Mouse (Mus musculus): ENCODE data around the gene 4930404H24Rik. TPM values are rescaled to one million over a fixed set of nuclear protein-coding genes. Genes with fewer than 3 reads are reported as not detected.

Gene 4930404H24Rik
- polyA plus RNA-seq, 1 experiment, result not detected

GRCm38 (mm10) chr2:153481108-153481860, 11.3 kb upstream of the 4930404H24Rik start:
- Histone ChIP-seq H3K4me3 (ENCODE audit: low read depth, low read length) (no peak overlapping the region), H3K27ac (ENCODE audit: insufficient read depth, low read depth, low read length) (no peak overlapping the region), H3K27me3 (ENCODE audit: control insufficient read depth, insufficient read depth, low read length) (no peaks in the 10 kb centered on the region), H3K4me1 (ENCODE audit: control insufficient read depth, insufficient read depth, insufficient read length, low read length) (peaks cover 3% of the 10 kb centered on the region), H3K36me3 (ENCODE audit: control insufficient read depth, insufficient read depth, low read length) (no peaks in the 10 kb centered on the region)
- no peak for TF ChIP-seq CTCF (IDR thresholded peaks at IDR 0.05; ENCODE audit: extremely low read depth, insufficient read length, insufficient replicate concordance, low read depth, low read length)
- TF ChIP-seq POLR2A (IDR thresholded peaks at IDR 0.05; ENCODE audit: low read depth, low read length), result no peak
- WGBS, result 74% methylated on average over 7 of the region's 7 CpGs

- Histone ChIP-seq H3K27ac (ENCODE audit: insufficient read depth, low read depth, low read length) (no peak overlapping the region), H3K4me1 (ENCODE audit: control insufficient read depth, insufficient read depth, insufficient read length, low read length) (peaks cover 3% of the 10 kb centered on the region), H3K4me3 (ENCODE audit: low read depth, low read length) (no peak overlapping the region), H3K36me3 (ENCODE audit: control insufficient read depth, insufficient read depth, low read length) (no peaks in the 10 kb centered on the region), H3K27me3 (ENCODE audit: control insufficient read depth, insufficient read depth, low read length) (no peaks in the 10 kb centered on the region)
- 49% methylated on average over 2 of the region's 2 CpGs for WGBS
- TF ChIP-seq POLR2A (IDR thresholded peaks at IDR 0.05; ENCODE audit: low read depth, low read length) (no peak), CTCF (IDR thresholded peaks at IDR 0.05; ENCODE audit: extremely low read depth, insufficient read length, insufficient replicate concordance, low read depth, low read length) (no peak)
These were observed 10.8 kb upstream of the 4930404H24Rik start for GRCm38 (mm10) chr2:153481861-153482120.

- TF ChIP-seq CTCF (IDR thresholded peaks at IDR 0.05; ENCODE audit: extremely low read depth, insufficient read length, insufficient replicate concordance, low read depth, low read length) (no peak), POLR2A (IDR thresholded peaks at IDR 0.05; ENCODE audit: low read depth, low read length) (no peak)
- H3K36me3 ChIP-seq (ENCODE audit: control insufficient read depth, insufficient read depth, low read length), result no peaks in the 10 kb centered on the region
- no peak overlapping the region for H3K4me3 ChIP-seq (ENCODE audit: low read depth, low read length)
- 30% methylated on average over 20 of the region's 20 CpGs for WGBS
- H3K27ac ChIP-seq (ENCODE audit: insufficient read depth, low read depth, low read length), result no peak overlapping the region
- H3K27me3 ChIP-seq (ENCODE audit: control insufficient read depth, insufficient read depth, low read length), result no peaks in the 10 kb centered on the region
- H3K4me1 ChIP-seq (ENCODE audit: control insufficient read depth, insufficient read depth, insufficient read length, low read length), result peaks cover 3% of the 10 kb centered on the region
These were observed 9.2 kb upstream of the 4930404H24Rik start for GRCm38 (mm10) chr2:153483118-153483983.

GRCm38 (mm10) chr2:153484071-153484470, 8.5 kb upstream of the 4930404H24Rik start:
- Histone ChIP-seq H3K4me3 (ENCODE audit: low read depth, low read length) (no peak overlapping the region), H3K27me3 (ENCODE audit: control insufficient read depth, insufficient read depth, low read length) (no peaks in the 10 kb centered on the region), H3K4me1 (ENCODE audit: control insufficient read depth, insufficient read depth, insufficient read length, low read length) (peaks cover 3% of the 10 kb centered on the region), H3K36me3 (ENCODE audit: control insufficient read depth, insufficient read depth, low read length) (no peaks in the 10 kb centered on the region), H3K27ac (ENCODE audit: insufficient read depth, low read depth, low read length) (no peak overlapping the region)
- TF ChIP-seq CTCF (IDR thresholded peaks at IDR 0.05; ENCODE audit: extremely low read depth, insufficient read length, insufficient replicate concordance, low read depth, low read length), result no peak
- 86% methylated on average over 4 of the region's 4 CpGs for WGBS

- Histone ChIP-seq H3K4me3 (ENCODE audit: low read depth, low read length) (no peak overlapping the region), H3K27me3 (ENCODE audit: control insufficient read depth, insufficient read depth, low read length) (no peaks in the 10 kb centered on the region), H3K36me3 (ENCODE audit: control insufficient read depth, insufficient read depth, low read length) (no peaks in the 10 kb centered on the region), H3K4me1 (ENCODE audit: control insufficient read depth, insufficient read depth, insufficient read length, low read length) (peaks cover 15% of the 10 kb centered on the region), H3K27ac (ENCODE audit: insufficient read depth, low read depth, low read length) (no peak overlapping the region)
- WGBS, result 93% methylated on average over 1 of the region's 1 CpGs
- TF ChIP-seq POLR2A (IDR thresholded peaks at IDR 0.05; ENCODE audit: low read depth, low read length) (no peak), CTCF (IDR thresholded peaks at IDR 0.05; ENCODE audit: extremely low read depth, insufficient read length, insufficient replicate concordance, low read depth, low read length) (no peak)
These were observed 2.5 kb upstream of the 4930404H24Rik start for GRCm38 (mm10) chr2:153490116-153490515.

- no peaks in the 10 kb centered on the region for H3K36me3 ChIP-seq (ENCODE audit: control insufficient read depth, insufficient read depth, low read length)
- H3K27me3 ChIP-seq (ENCODE audit: control insufficient read depth, insufficient read depth, low read length), result no peaks in the 10 kb centered on the region
- H3K4me1 ChIP-seq (ENCODE audit: control insufficient read depth, insufficient read depth, insufficient read length, low read length), result peaks cover 16% of the 10 kb centered on the region
- TF ChIP-seq POLR2A (IDR thresholded peaks at IDR 0.05; ENCODE audit: low read depth, low read length), result no peak
- no peak for TF ChIP-seq CTCF (IDR thresholded peaks at IDR 0.05; ENCODE audit: extremely low read depth, insufficient read length, insufficient replicate concordance, low read depth, low read length)
- H3K27ac ChIP-seq (ENCODE audit: insufficient read depth, low read depth, low read length), result no peak overlapping the region
- H3K4me3 ChIP-seq (ENCODE audit: low read depth, low read length), result no peak overlapping the region
- 78% methylated on average over 5 of the region's 5 CpGs for WGBS
These were observed 1.6 kb upstream of the 4930404H24Rik start for GRCm38 (mm10) chr2:153490940-153491339.

GRCm38 (mm10) chr2:153491512-153492178, 945 bp upstream of the 4930404H24Rik start:
- Histone ChIP-seq H3K36me3 (ENCODE audit: control insufficient read depth, insufficient read depth, low read length) (no peaks in the 10 kb centered on the region), H3K4me3 (ENCODE audit: low read depth, low read length) (peak overlapping the region; percentile 94), H3K4me1 (ENCODE audit: control insufficient read depth, insufficient read depth, insufficient read length, low read length) (peaks cover 17% of the 10 kb centered on the region), H3K27me3 (ENCODE audit: control insufficient read depth, insufficient read depth, low read length) (no peaks in the 10 kb centered on the region), H3K27ac (ENCODE audit: insufficient read depth, low read depth, low read length) (no peak overlapping the region)
- TF ChIP-seq CTCF (IDR thresholded peaks at IDR 0.05; ENCODE audit: extremely low read depth, insufficient read length, insufficient replicate concordance, low read depth, low read length) (no peak), POLR2A (IDR thresholded peaks at IDR 0.05; ENCODE audit: low read depth, low read length) (no peak)
- 56% methylated on average over 18 of the region's 18 CpGs for WGBS
